Mouse (Mus musculus) CH12.LX (cell line): ENCODE data around the gene Psme3. TPM values are rescaled to one million over a fixed set of nuclear protein-coding genes. Genes with fewer than 3 reads are reported as not detected.
A peak's percentile ranks its signal among the peaks of the same experiment; 100 is the strongest.

Source experiments
- DNase-seq: peaks from one replicate; pipeline ENCODE4 v3.0.0-alpha.2; 2013; ENCODE audit errors: extremely low read depth
- H3K27ac ChIP-seq: 2 replicates; pipeline ENCODE4 v1.5.1; 2012; ENCODE audit warnings: low read depth, mild to moderate bottlenecking, control low read depth, moderate library complexity; ENCODE audit not compliant: insufficient read depth
- H3K27me3 ChIP-seq: replicated peaks from 2 replicates; pipeline ENCODE3; 2012; ENCODE audit warnings: inconsistent platforms
- H3K36me3 ChIP-seq, 2 experiments: replicated peaks in 1 of 2; 2 replicates each; pipeline versions ENCODE3 to v1.6.1; 2012; ENCODE audit warnings: inconsistent platforms in 1 of 2, low read length in 1 of 2, mild to moderate bottlenecking in 1 of 2, mixed read lengths in 1 of 2, moderate library complexity in 1 of 2; ENCODE audit not compliant: control insufficient read depth in 1 of 2, insufficient read depth in 1 of 2
- H3K4me1 ChIP-seq, 2 experiments: 2 replicates each; pipeline ENCODE4 v1.6.1; 2012; ENCODE audit warnings: inconsistent platforms in 1 of 2, moderate library complexity in 1 of 2; ENCODE audit not compliant: insufficient read depth in 2 of 2, control insufficient read depth in 1 of 2
- H3K4me2 ChIP-seq: 2 replicates; pipeline ENCODE4 v1.6.1; 2012; ENCODE audit warnings: low read depth, mild to moderate bottlenecking, control low read depth; ENCODE audit not compliant: poor library complexity, insufficient read depth, severe bottlenecking
- H3K4me3 ChIP-seq, 3 experiments: fragments of 150-350 bp in 1 of 3; sonication (generic) in 1 of 3; replicated peaks in 1 of 3; 2 replicates each; pipeline versions ENCODE3 to v1.5.1; 2011 to 2012; ENCODE audit warnings: low read depth in 2 of 3, low read length in 2 of 3, mild to moderate bottlenecking in 2 of 3, moderate library complexity in 2 of 3, control low read depth in 1 of 3, improper control_type of control experiment in 1 of 3, inconsistent platforms in 1 of 3, mixed read lengths in 1 of 3; ENCODE audit not compliant: poor library complexity in 1 of 3
- H3K79me2 ChIP-seq: replicated peaks from 2 replicates; pipeline ENCODE4 v1.6.1; 2012; ENCODE audit warnings: mild to moderate bottlenecking, moderate library complexity; ENCODE audit not compliant: control insufficient read depth, poor library complexity, insufficient read depth, severe bottlenecking; ENCODE audit errors: extremely low read depth
- H3K9ac ChIP-seq: 2 replicates; pipeline ENCODE4 v1.6.1; 2012; ENCODE audit warnings: low read depth, mild to moderate bottlenecking, control low read depth, moderate library complexity; ENCODE audit not compliant: insufficient read depth
- H3K9me3 ChIP-seq: replicated peaks from 2 replicates; pipeline ENCODE3; 2012; ENCODE audit warnings: low read length, inconsistent platforms, mixed read lengths
- ELF1 ChIP-seq: IDR thresholded peaks from 2 replicates; pipeline ENCODE4 v1.6.1; 2014; ENCODE audit warnings: low read depth, mild to moderate bottlenecking, inconsistent platforms, low read length, improper control_type of control experiment
- JUN ChIP-seq: IDR thresholded peaks from 2 replicates; pipeline ENCODE4 v1.6.1; 2011; ENCODE audit warnings: low read depth, mild to moderate bottlenecking, low read length, improper control_type of control experiment, moderate library complexity; ENCODE audit not compliant: insufficient read depth
- KAT2A ChIP-seq: IDR thresholded peaks from 2 replicates; pipeline ENCODE4 v1.6.1; 2012; ENCODE audit warnings: low read length, improper control_type of control experiment, inconsistent platforms; ENCODE audit not compliant: insufficient replicate concordance
- MAFK ChIP-seq: IDR thresholded peaks from 2 replicates; pipeline ENCODE4 v1.6.1; 2011; ENCODE audit warnings: low read length, improper control_type of control experiment; ENCODE audit not compliant: insufficient replicate concordance
- MAX ChIP-seq: IDR thresholded peaks from 2 replicates; pipeline ENCODE4 v1.6.1; 2011; ENCODE audit warnings: low read length, improper control_type of control experiment
- MAZ ChIP-seq: IDR thresholded peaks from 2 replicates; pipeline ENCODE4 v1.6.1; 2012; ENCODE audit warnings: low read depth, mild to moderate bottlenecking, inconsistent platforms, low read length, improper control_type of control experiment, moderate library complexity
- MYC ChIP-seq: IDR thresholded peaks from 2 replicates; pipeline ENCODE4 v1.6.1; 2011; ENCODE audit warnings: low read depth, mild to moderate bottlenecking, improper control_type of control experiment, low read length
- NRF1 ChIP-seq: IDR thresholded peaks from 2 replicates; pipeline ENCODE4 v1.6.1; 2014; ENCODE audit warnings: low read depth, mild to moderate bottlenecking, inconsistent platforms, low read length, improper control_type of control experiment, moderate library complexity
- POLR2A ChIP-seq: IDR thresholded peaks from 2 replicates; pipeline ENCODE4 v1.6.1; 2011; ENCODE audit warnings: low read depth, mild to moderate bottlenecking, improper control_type of control experiment, low read length
- RAD21 ChIP-seq: IDR thresholded peaks from 2 replicates; pipeline ENCODE4 v1.6.1; 2011; ENCODE audit warnings: low read depth, mild to moderate bottlenecking, low read length, improper control_type of control experiment, moderate library complexity
- SIN3A ChIP-seq: IDR thresholded peaks from 2 replicates; pipeline ENCODE4 v1.6.1; 2012; ENCODE audit warnings: low read length, improper control_type of control experiment, inconsistent platforms
- USF1 ChIP-seq: IDR thresholded peaks from 2 replicates; pipeline ENCODE4 v1.6.1; 2014; ENCODE audit warnings: low read depth, mild to moderate bottlenecking, inconsistent platforms, low read length, improper control_type of control experiment
- USF2 ChIP-seq: conservative IDR thresholded peaks from 2 replicates; pipeline ENCODE4 v1.6.1; 2011; ENCODE audit warnings: low read depth, low read length, improper control_type of control experiment
- dilution Hi-C: fragments of 300-500 bp; cut with MboI; formaldehyde crosslinking; loops from 2 replicates; pipeline ENCODE4 v1.14.3; 2020; ENCODE audit warnings: low sequenced_read_pairs; ENCODE audit not compliant: extremely low pct_unique_long_range_greater_than_20kb, extremely low pct_ligation_motif_present
- in situ Hi-C: fragments of 300-500 bp; cut with MboI; formaldehyde crosslinking; loops from 3 replicates; pipeline ENCODE4 v1.14.3; 2019; ENCODE audit warnings: low sequenced_read_pairs, low pct_ligation_motif_present, low pct_unique_long_range_greater_than_20kb, mixed read lengths
- polyA plus RNA-seq: library from polyadenylated mRNA; unstranded; fragments of >175 nt; gene quantifications from 2 replicates; pipeline ENCODE4 v1.2.1, GENCODE M21; 2012; ENCODE audit warnings: low read depth; ENCODE audit not compliant: insufficient read length
- total RNA-seq, 2 experiments: library from RNA; depleted of rRNA; stranded (reverse); fragments of 300-350 nt in 1 of 2; fragments of >200 nt in 1 of 2; gene quantifications; 2 replicates each; pipeline ENCODE4 v1.2.3; 2012 to 2014

The Psme3 gene
- total and polyA plus RNA-seq, 3 experiments = 86.1 to 527 (median 208) TPM

DNA sequence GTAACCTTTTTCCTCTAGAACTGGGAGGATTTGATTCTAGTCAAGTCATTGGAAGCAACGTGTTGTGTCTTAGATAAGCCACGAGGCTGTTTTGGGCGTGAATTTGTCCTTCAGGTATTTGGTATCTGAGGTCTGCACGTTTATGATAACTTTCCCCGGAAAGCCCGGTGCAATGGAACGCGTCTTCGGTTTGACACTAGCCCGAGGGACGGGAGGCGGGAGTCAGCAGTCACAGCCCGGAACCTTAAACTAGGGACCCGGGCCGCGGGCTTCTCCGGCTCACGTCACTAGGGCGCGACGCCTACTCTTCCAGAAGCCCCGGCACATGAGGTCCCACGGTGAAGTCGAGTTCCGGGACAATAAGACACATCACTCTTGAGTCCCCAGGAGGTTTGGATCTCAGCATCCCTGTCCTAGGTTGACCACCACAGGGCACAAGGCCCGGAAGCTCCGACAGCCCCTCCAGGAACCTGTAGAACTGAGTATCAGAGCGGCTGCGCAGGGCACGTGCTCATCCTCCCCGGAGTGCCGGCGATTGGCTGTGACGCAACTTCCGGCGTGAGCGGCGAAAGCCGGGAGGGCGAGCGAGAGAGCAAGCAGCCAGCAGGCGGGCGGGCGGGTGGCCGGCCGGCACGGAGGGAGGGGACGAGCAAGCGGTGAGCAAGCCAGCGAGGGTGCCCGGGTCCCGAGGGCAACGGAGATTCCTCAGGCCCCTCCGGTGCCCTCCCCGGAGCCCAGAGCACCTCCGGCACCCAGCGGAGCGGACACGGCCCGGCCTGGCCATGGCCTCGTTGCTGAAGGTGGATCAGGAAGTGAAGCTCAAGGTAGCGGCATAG is at the start of gene Psme3 (continued):
- no peak; the same call in 1 of the 2 replicates for TF ChIP-seq JUN

DNA sequence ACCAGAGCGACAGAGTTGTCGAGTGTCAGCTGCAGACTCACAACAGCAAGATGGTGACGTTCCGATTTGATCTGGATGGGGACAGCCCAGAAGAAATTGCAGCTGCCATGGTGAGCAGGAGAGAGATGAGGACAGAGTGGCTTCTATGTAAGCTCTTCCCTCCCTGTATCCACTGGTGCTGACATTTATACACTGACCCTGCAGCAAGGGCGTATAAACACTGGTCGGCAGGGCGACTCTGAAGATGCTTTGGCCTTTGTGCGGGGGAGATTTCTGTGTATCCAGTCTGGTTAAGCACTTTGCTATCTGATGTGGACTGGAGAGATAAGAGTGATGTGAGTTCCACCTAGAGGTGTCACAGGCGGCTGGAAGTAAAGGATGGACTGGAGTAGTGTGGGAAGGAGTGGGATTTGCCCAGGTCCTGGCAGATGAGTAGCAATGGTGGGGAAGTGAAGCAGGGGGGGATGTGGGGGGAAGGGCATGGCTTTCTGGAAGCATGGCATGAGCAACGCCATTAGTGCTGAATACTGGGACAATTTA is 46.4 kb upstream of the Psme3 start:
- H3K27ac ChIP-seq = no peak overlapping the region
- no peaks in the 10 kb centered on the region for H3K27me3 ChIP-seq
- no peak overlapping the region for H3K4me2 ChIP-seq
- no peaks in the 10 kb centered on the region for H3K79me2 ChIP-seq
- in situ Hi-C loops (no loop called here), dilution Hi-C loops (no loop called here)
- no peak overlapping the region for H3K9ac ChIP-seq
- H3K36me3 ChIP-seq = peaks cover 0 to 57% of the 10 kb centered on the region in 2 experiments
- DNase-seq = no peak
- H3K4me3 ChIP-seq = no peak overlapping the region
- H3K4me1 ChIP-seq = no peaks in the 10 kb centered on the region
- TF ChIP-seq USF2 = no peak
- TF ChIP-seq SIN3A = no peak
- TF ChIP-seq MAX = no peak
- no peak for TF ChIP-seq ELF1
- no peak for TF ChIP-seq KAT2A
- no peak for TF ChIP-seq MAFK
- no peak for TF ChIP-seq POLR2A
- no peak for TF ChIP-seq MYC
- TF ChIP-seq RAD21 = no peak
- TF ChIP-seq MAZ = no peak
- no peak for TF ChIP-seq NRF1
- H3K9me3 ChIP-seq = no peaks in the 10 kb centered on the region

DNA sequence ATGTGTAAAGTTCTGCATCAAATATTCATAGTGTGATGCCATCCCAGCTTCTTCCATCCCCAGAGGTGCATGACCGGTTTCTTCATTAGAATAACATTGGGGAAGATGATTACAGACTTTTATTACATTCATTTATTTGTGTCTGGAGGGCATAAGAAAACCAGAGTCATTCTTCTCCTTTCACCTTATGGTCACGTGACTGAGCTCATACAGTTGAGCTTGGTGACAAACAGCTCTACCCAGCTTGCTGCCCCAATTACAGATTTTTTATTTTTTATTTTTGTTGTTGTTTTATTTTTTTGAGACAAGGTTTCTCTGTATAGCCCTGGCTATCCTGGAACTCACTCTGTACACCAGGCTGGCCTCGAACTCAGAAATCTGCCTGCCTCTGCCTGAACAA is 43.6 kb upstream of the Psme3 start:
- H3K4me1 ChIP-seq = peaks cover 8 to 16% of the 10 kb centered on the region in 2 experiments; a peak in 3 of 4 replicates
- in situ Hi-C loops (no loop called here), dilution Hi-C loops (no loop called here)

More for the DNA sequence above, 43.6 kb upstream of the Psme3 start:
- TF ChIP-seq SIN3A (no peak), USF1 (0 out of 2 replicates have a peak, but pooled peaks have one; percentile 2)
- H3K9me3 ChIP-seq = no peaks in the 10 kb centered on the region
- no peak overlapping the region for H3K4me3 ChIP-seq
- no peak overlapping the region for H3K9ac ChIP-seq
- no peaks in the 10 kb centered on the region; the same call in 1 of the 2 replicates for H3K79me2 ChIP-seq
- DNase-seq = no peak
- no peak overlapping the region for H3K4me2 ChIP-seq
- peaks cover 14 to 68% of the 10 kb centered on the region in 2 experiments for H3K36me3 ChIP-seq
- no peaks in the 10 kb centered on the region for H3K27me3 ChIP-seq
- no peak overlapping the region for H3K27ac ChIP-seq
